Mouse (Mus musculus): ENCODE measurements around the gene Bik. TPM values are rescaled to one million over a fixed set of nuclear protein-coding genes. Genes with fewer than 3 reads are reported as not detected.

Bik gene
- total and polyA plus RNA-seq, 2 experiments from 2014 or later = 37.7 to 49.6 TPM

GRCm38 (mm10) chr15:83534960-83535889 is 8.6 kb downstream of the Bik start:
- no peaks in the 10 kb centered on the region for H3K27me3 ChIP-seq (ENCODE audit: control insufficient read depth, insufficient read depth, low read length)
- 26% methylated on average over 17 of the region's 17 CpGs for WGBS
- ATAC-seq (ENCODE audit: insufficient read depth, low read depth) (peak; percentile 72), DNase-seq (ENCODE audit: low spot score) (no peak)
- peaks cover 46% of the 10 kb centered on the region for H3K4me1 ChIP-seq (ENCODE audit: control insufficient read depth, insufficient read depth)
- no peaks in the 10 kb centered on the region for H3K9me3 ChIP-seq (replicated peaks; ENCODE audit: control insufficient read depth, low read length)
- 0 out of 2 replicates have a peak, but pooled peaks cover 5% of the 10 kb centered on the region for H3K36me3 ChIP-seq (replicated peaks; ENCODE audit: control insufficient read depth, insufficient read depth, low read length)
- H3K27ac ChIP-seq (ENCODE audit: low read depth) = peak overlapping the region; percentile 85
- H3K4me3 ChIP-seq (ENCODE audit: low read depth, low read length) = no peak overlapping the region
- no peak overlapping the region; the same call in 1 of the 2 replicates for H3K4me2 ChIP-seq (ENCODE audit: low read depth, low read length)
- no peak overlapping the region for H3K9ac ChIP-seq (replicated peaks; ENCODE audit: low read depth, low read length)
- no peak for TF ChIP-seq EP300 (IDR thresholded peaks at IDR 0.05; ENCODE audit: low read depth)
- TF ChIP-seq CTCF (IDR thresholded peaks at IDR 0.05; ENCODE audit: low read depth) = no peak

GRCm38 (mm10) chr15:83535890-83536231 is 9.2 kb downstream of the Bik start:
- H3K4me2 ChIP-seq (ENCODE audit: low read depth, low read length) = no peak overlapping the region; the same call in 1 of the 2 replicates
- no peak for DNase-seq (ENCODE audit: low spot score)
- H3K27ac ChIP-seq (ENCODE audit: low read depth) = peak overlapping the region; percentile 85
- no peaks in the 10 kb centered on the region for H3K9me3 ChIP-seq (replicated peaks; ENCODE audit: control insufficient read depth, low read length)
- TF ChIP-seq EP300 (IDR thresholded peaks at IDR 0.05; ENCODE audit: low read depth) (no peak), CTCF (IDR thresholded peaks at IDR 0.05; ENCODE audit: low read depth) (no peak)
- 36% methylated on average over 6 of the region's 6 CpGs for WGBS
- no peak for ATAC-seq (ENCODE audit: insufficient read depth, low read depth)
- H3K27me3 ChIP-seq (ENCODE audit: control insufficient read depth, insufficient read depth, low read length) = no peaks in the 10 kb centered on the region
- H3K4me3 ChIP-seq (ENCODE audit: low read depth, low read length) = no peak overlapping the region
- no peak overlapping the region for H3K9ac ChIP-seq (replicated peaks; ENCODE audit: low read depth, low read length)
- H3K4me1 ChIP-seq (ENCODE audit: control insufficient read depth, insufficient read depth) = peaks cover 46% of the 10 kb centered on the region
- H3K36me3 ChIP-seq (replicated peaks; ENCODE audit: control insufficient read depth, insufficient read depth, low read length) = 0 out of 2 replicates have a peak, but pooled peaks cover 5% of the 10 kb centered on the region

- Histone ChIP-seq H3K27ac (ENCODE audit: low read depth) (peak overlapping the region; percentile 79; the same call in 1 of the 2 replicates), H3K36me3 (replicated peaks; ENCODE audit: control insufficient read depth, insufficient read depth, low read length) (peaks cover 23% of the 10 kb centered on the region), H3K27me3 (ENCODE audit: control insufficient read depth, insufficient read depth, low read length) (no peaks in the 10 kb centered on the region), H3K4me3 (ENCODE audit: low read depth, low read length) (no peak overlapping the region), H3K4me1 (ENCODE audit: control insufficient read depth, insufficient read depth) (peaks cover 42% of the 10 kb centered on the region), H3K9me3 (replicated peaks; ENCODE audit: control insufficient read depth, low read length) (no peaks in the 10 kb centered on the region), H3K9ac (replicated peaks; ENCODE audit: low read depth, low read length) (no peak overlapping the region), H3K4me2 (ENCODE audit: low read depth, low read length) (no peak overlapping the region)
- 95% methylated on average over 2 of the region's 2 CpGs for WGBS
- ATAC-seq (ENCODE audit: insufficient read depth, low read depth) = no peak
- TF ChIP-seq EP300 (IDR thresholded peaks at IDR 0.05; ENCODE audit: low read depth) = no peak
- no peak for TF ChIP-seq CTCF (IDR thresholded peaks at IDR 0.05; ENCODE audit: low read depth)
- no peak for DNase-seq (ENCODE audit: low spot score)
Measured at GRCm38 (mm10) chr15:83538855-83539254, 12.2 kb downstream of the Bik start.

- no peak for TF ChIP-seq EP300 (IDR thresholded peaks at IDR 0.05; ENCODE audit: low read depth)
- no peak for TF ChIP-seq CTCF (IDR thresholded peaks at IDR 0.05; ENCODE audit: low read depth)
- Histone ChIP-seq H3K36me3 (replicated peaks; ENCODE audit: control insufficient read depth, insufficient read depth, low read length) (peaks cover 33% of the 10 kb centered on the region), H3K4me2 (ENCODE audit: low read depth, low read length) (peak overlapping the region; percentile 39), H3K9ac (replicated peaks; ENCODE audit: low read depth, low read length) (0 out of 2 replicates have a peak overlapping the region, but pooled peaks have one; percentile 31), H3K27me3 (ENCODE audit: control insufficient read depth, insufficient read depth, low read length) (no peaks in the 10 kb centered on the region), H3K4me1 (ENCODE audit: control insufficient read depth, insufficient read depth) (peaks cover 37% of the 10 kb centered on the region), H3K9me3 (replicated peaks; ENCODE audit: control insufficient read depth, low read length) (no peaks in the 10 kb centered on the region), H3K4me3 (ENCODE audit: low read depth, low read length) (no peak overlapping the region), H3K27ac (ENCODE audit: low read depth) (peak overlapping the region; percentile 79)
- DNase-seq (ENCODE audit: low spot score) (peak; percentile 76), ATAC-seq (ENCODE audit: insufficient read depth, low read depth) (peak; percentile 68)
- 18% methylated on average over 4 of the region's 4 CpGs for WGBS
Measured at GRCm38 (mm10) chr15:83539905-83540304, 13.2 kb downstream of the Bik start.

- Histone ChIP-seq H3K27ac (ENCODE audit: low read depth) (no peak overlapping the region), H3K4me1 (ENCODE audit: control insufficient read depth, insufficient read depth) (peaks cover 20% of the 10 kb centered on the region), H3K27me3 (ENCODE audit: control insufficient read depth, insufficient read depth, low read length) (no peaks in the 10 kb centered on the region), H3K36me3 (replicated peaks; ENCODE audit: control insufficient read depth, insufficient read depth, low read length) (peaks cover 52% of the 10 kb centered on the region), H3K9me3 (replicated peaks; ENCODE audit: control insufficient read depth, low read length) (no peaks in the 10 kb centered on the region), H3K4me2 (ENCODE audit: low read depth, low read length) (no peak overlapping the region), H3K9ac (replicated peaks; ENCODE audit: low read depth, low read length) (no peak overlapping the region), H3K4me3 (ENCODE audit: low read depth, low read length) (no peak overlapping the region)
- 73% methylated on average over 9 of the region's 9 CpGs for WGBS
- TF ChIP-seq CTCF (IDR thresholded peaks at IDR 0.05; ENCODE audit: low read depth) (no peak), EP300 (IDR thresholded peaks at IDR 0.05; ENCODE audit: low read depth) (no peak)
- no peak for ATAC-seq (ENCODE audit: insufficient read depth, low read depth)
- DNase-seq (ENCODE audit: low spot score) = no peak
Measured at GRCm38 (mm10) chr15:83541647-83542287, 15.1 kb downstream of the Bik start.

Measured in heart, postnatal 0 days (tissue).